Mouse (Mus musculus) midbrain, embryonic 11.5 days (tissue): Measurements from ENCODE around the gene Timm22. TPM values are rescaled to one million over a fixed set of nuclear protein-coding genes. Genes with fewer than 3 reads are reported as not detected.

Source experiments
- ATAC-seq: fragments of 200-750 bp; cut with Nextera tagmentation; 2 replicates; pipeline ENCODE4 v1.8.0; 2017; ENCODE audit warnings: moderate TSS enrichment, moderate library complexity; ENCODE audit not compliant: low FRiP score
- DNase-seq: peaks from one replicate; pipeline ENCODE4 v3.0.0; 2015; ENCODE audit warnings: low spot score; ENCODE audit errors: missing footprints
- H3K27ac ChIP-seq: fragments of 300-500 bp; sonication (generic); 2 replicates; pipeline ENCODE4 v1.5.1; 2014; ENCODE audit warnings: low read depth, low read length
- H3K27me3 ChIP-seq: fragments of 300-500 bp; sonication (generic); 2 replicates; pipeline ENCODE4 v1.6.1; 2014; ENCODE audit warnings: mild to moderate bottlenecking, low read length, moderate library complexity, mixed read lengths; ENCODE audit not compliant: control insufficient read depth, insufficient read depth
- H3K36me3 ChIP-seq: fragments of 300-500 bp; sonication (generic); 2 replicates; pipeline ENCODE4 v1.6.1; 2014; ENCODE audit warnings: mild to moderate bottlenecking, low read length, moderate library complexity, mixed read lengths; ENCODE audit not compliant: control insufficient read depth, insufficient read depth
- H3K4me1 ChIP-seq: fragments of 300-500 bp; sonication (generic); 2 replicates; pipeline ENCODE4 v1.6.1; 2014; ENCODE audit warnings: low read length; ENCODE audit not compliant: control insufficient read depth, insufficient read depth
- H3K4me2 ChIP-seq: fragments of 300-500 bp; sonication (generic); 2 replicates; pipeline ENCODE4 v1.6.1; 2014; ENCODE audit warnings: mild to moderate bottlenecking, moderate library complexity
- H3K4me3 ChIP-seq: fragments of 300-500 bp; sonication (generic); 2 replicates; pipeline ENCODE4 v1.5.1; 2014; ENCODE audit warnings: low read depth, low read length
- H3K9ac ChIP-seq: fragments of 300-500 bp; sonication (generic); 2 replicates; pipeline ENCODE4 v1.6.1; 2014; ENCODE audit warnings: low read length
- H3K9me3 ChIP-seq: fragments of 300-500 bp; sonication (generic); 2 replicates; pipeline ENCODE4 v1.6.1; 2016; ENCODE audit warnings: low read length; ENCODE audit not compliant: control insufficient read depth
- WGBS: fragments of 180-500 bp; shearing (Covaris S2); extraction: QIAGEN DNeasy Blood & Tissue Kit; methylation state at CpG from one replicate; pipeline ENCODE4 v1.1.7; 2014; 5-methylcytosine and 5-hydroxymethylcytosine counted together
- polyA plus RNA-seq: library from polyadenylated mRNA; unstranded; fragments of >200 nt; fragmentation: Nextera tagmentation; extraction: Ambion mirVana; gene quantifications from 2 replicates; pipeline ENCODE4 v1.2.1, GENCODE M21; 2014

Gene Timm22
- polyA plus RNA-seq, 1 experiment from 2014 or later, result 117 TPM

DNA sequence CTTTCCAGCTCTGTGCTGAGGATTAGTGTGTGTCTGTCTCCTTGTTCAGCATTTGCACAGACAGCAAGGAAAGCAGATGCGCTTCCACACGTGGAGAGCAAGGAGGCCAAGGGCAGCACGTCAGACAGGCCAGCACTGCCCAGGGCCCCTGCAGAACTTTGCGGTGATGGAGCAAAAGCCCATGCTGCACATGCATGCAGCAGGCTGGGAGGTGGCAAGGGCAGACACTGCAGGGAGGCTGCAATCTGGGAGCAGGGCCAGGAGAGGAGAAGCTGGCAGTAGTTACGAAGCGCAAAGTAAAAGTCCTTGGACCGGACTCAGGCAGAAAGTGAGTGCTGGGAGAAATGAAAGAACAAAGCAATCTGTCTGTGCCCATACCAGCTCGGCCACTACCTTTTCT lies 11.7 kb downstream of the Timm22 start:
- Histone ChIP-seq H3K27me3 (no peaks in the 10 kb centered on the region), H3K9me3 (no peaks in the 10 kb centered on the region), H3K4me1 (no peaks in the 10 kb centered on the region), H3K27ac (no peak overlapping the region), H3K4me3 (no peak overlapping the region), H3K36me3 (peaks cover 21% of the 10 kb centered on the region), H3K4me2 (no peak overlapping the region), H3K9ac (no peak overlapping the region)
- ATAC-seq, result no peak
- 90% methylated on average over 8 of the region's 8 CpGs for WGBS
- DNase-seq, result no peak

- no peak overlapping the region for H3K4me2 ChIP-seq
- H3K9me3 ChIP-seq, result no peaks in the 10 kb centered on the region
- peaks cover 20% of the 10 kb centered on the region for H3K36me3 ChIP-seq
- no peak overlapping the region for H3K9ac ChIP-seq
- WGBS, result 76% methylated on average over 4 of the region's 4 CpGs
- ATAC-seq (no peak), DNase-seq (no peak)
- H3K4me3 ChIP-seq, result no peak overlapping the region
- no peaks in the 10 kb centered on the region for H3K27me3 ChIP-seq
- H3K4me1 ChIP-seq, result no peaks in the 10 kb centered on the region
- no peak overlapping the region for H3K27ac ChIP-seq
Observed at GRCm38 (mm10) chr11:76419179-76419578, 12.4 kb downstream of the Timm22 start.

GRCm38 (mm10) chr11:76420896-76421295 lies 14.1 kb downstream of the Timm22 start:
- no peak overlapping the region for H3K4me3 ChIP-seq
- 70% methylated on average over 4 of the region's 4 CpGs for WGBS
- H3K36me3 ChIP-seq, result peaks cover 15% of the 10 kb centered on the region
- no peak for ATAC-seq
- no peaks in the 10 kb centered on the region for H3K27me3 ChIP-seq
- H3K9ac ChIP-seq, result no peak overlapping the region
- no peak overlapping the region for H3K27ac ChIP-seq
- H3K9me3 ChIP-seq, result no peaks in the 10 kb centered on the region
- no peaks in the 10 kb centered on the region for H3K4me1 ChIP-seq
- DNase-seq, result no peak
- no peak overlapping the region for H3K4me2 ChIP-seq

GRCm38 (mm10) chr11:76425749-76426148 lies 19.0 kb downstream of the Timm22 start:
- H3K4me3 ChIP-seq, result no peak overlapping the region
- H3K9ac ChIP-seq, result no peak overlapping the region
- 88% methylated on average over 6 of the region's 6 CpGs for WGBS
- H3K27me3 ChIP-seq, result no peaks in the 10 kb centered on the region
- H3K4me2 ChIP-seq, result no peak overlapping the region
- H3K36me3 ChIP-seq, result no peaks in the 10 kb centered on the region
- H3K4me1 ChIP-seq, result no peaks in the 10 kb centered on the region
- H3K9me3 ChIP-seq, result no peaks in the 10 kb centered on the region
- ATAC-seq (no peak), DNase-seq (no peak)
- no peak overlapping the region for H3K27ac ChIP-seq

DNA sequence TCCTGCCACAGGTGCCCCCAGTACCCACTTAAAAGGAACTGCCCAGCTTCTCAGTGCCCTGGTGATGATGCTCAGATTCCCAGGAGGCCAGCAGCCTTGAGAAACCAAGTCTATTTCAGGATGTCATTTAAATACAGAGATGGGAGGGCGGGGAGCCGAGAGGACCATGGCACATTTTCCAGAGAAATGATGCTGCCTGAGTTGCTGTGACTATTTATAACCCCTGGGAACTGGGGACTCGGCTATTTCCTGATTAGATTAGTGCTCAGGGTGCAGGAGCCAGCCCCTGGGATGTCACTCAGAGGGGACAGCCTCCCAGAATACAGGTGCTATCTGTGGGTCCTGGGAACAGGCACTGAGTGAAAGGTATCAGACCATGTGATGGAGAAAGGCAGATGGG lies 21.0 kb downstream of the Timm22 start:
- Histone ChIP-seq H3K27ac (no peak overlapping the region), H3K36me3 (no peaks in the 10 kb centered on the region), H3K4me2 (no peak overlapping the region), H3K9me3 (no peaks in the 10 kb centered on the region), H3K27me3 (no peaks in the 10 kb centered on the region), H3K9ac (no peak overlapping the region), H3K4me3 (no peak overlapping the region), H3K4me1 (no peaks in the 10 kb centered on the region)
- no peak for DNase-seq
- no peak for ATAC-seq
- whole genome bisulfite sequencing, result 84% methylated on average over 3 of the region's 3 CpGs

- H3K27me3 ChIP-seq, result no peaks in the 10 kb centered on the region
- ATAC-seq, result no peak
- WGBS, result 66% methylated on average over 4 of the region's 4 CpGs
- H3K9me3 ChIP-seq, result no peaks in the 10 kb centered on the region
- no peak overlapping the region for H3K27ac ChIP-seq
- no peak for DNase-seq
- no peak overlapping the region for H3K9ac ChIP-seq
- no peak overlapping the region for H3K4me2 ChIP-seq
- H3K4me1 ChIP-seq, result no peaks in the 10 kb centered on the region
- no peaks in the 10 kb centered on the region; the same call in 1 of the 2 replicates for H3K36me3 ChIP-seq
- no peak overlapping the region for H3K4me3 ChIP-seq
Observed at GRCm38 (mm10) chr11:76429046-76429445, 22.3 kb downstream of the Timm22 start.

DNA sequence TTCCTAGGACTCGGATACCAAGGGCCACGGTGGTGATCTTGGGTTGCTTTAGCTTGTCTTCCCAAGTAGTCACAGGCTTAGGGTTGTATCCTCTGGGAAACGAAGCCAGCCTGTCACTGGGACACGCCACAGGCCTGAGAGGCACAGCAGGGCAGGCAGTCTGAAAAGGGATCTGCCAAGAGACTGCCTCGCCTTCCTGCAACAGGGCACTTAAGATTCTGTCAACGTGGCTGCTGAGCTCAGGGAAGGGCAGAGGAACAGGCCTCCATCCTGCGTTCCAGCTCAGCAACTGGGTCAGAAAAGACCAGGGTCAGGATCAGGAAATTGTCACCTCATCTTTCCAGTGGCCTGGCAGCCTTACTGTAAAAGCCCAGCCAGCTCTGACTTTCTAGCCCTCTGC lies 22.8 kb downstream of the Timm22 start:
- no peaks in the 10 kb centered on the region for H3K9me3 ChIP-seq
- 55% methylated on average over 7 of the region's 7 CpGs for WGBS
- H3K4me2 ChIP-seq, result no peak overlapping the region
- DNase-seq (no peak), ATAC-seq (no peak)
- H3K4me1 ChIP-seq, result no peaks in the 10 kb centered on the region
- no peaks in the 10 kb centered on the region; the same call in 1 of the 2 replicates for H3K36me3 ChIP-seq
- no peak overlapping the region for H3K27ac ChIP-seq
- H3K27me3 ChIP-seq, result no peaks in the 10 kb centered on the region
- H3K4me3 ChIP-seq, result no peak overlapping the region
- no peak overlapping the region for H3K9ac ChIP-seq

DNA sequence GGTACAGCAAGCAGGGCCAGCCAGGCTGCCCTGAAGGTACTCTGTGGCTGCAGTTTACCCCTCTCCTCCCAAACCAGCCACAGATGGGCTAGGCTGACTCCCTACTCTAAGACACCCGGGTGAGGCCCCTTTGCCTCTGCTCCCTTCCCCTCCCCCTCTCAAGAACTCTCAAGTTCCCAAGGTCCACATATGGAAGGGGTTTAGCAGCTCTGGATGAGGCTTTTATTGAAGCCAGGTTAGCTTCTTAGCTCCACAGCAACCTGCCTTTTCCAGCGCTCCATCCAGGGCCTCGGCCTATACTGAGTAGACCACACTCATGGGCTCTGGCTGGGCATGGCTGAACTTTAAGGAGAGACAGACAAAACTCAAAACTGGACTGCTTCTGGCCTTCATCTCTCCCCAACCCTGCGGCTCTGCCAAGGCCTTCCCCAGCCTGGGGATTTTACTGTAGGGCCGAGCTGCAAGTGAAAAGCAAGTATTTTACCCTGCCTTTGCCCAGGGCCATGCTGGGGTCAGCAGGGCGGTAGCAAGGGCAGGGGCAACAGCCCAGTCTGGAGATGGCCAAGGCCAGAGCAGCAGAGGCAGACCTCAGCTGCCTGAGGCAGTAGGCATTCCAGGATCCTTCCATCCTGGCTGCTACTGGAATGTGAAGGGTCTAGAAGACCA lies 23.3 kb downstream of the Timm22 start:
- no peak overlapping the region for H3K4me2 ChIP-seq
- H3K9ac ChIP-seq, result no peak overlapping the region
- H3K27me3 ChIP-seq, result no peaks in the 10 kb centered on the region
- no peaks in the 10 kb centered on the region; the same call in 1 of the 2 replicates for H3K36me3 ChIP-seq
- ATAC-seq, result no peak
- no peak for DNase-seq
- no peaks in the 10 kb centered on the region for H3K4me1 ChIP-seq
- H3K9me3 ChIP-seq, result no peaks in the 10 kb centered on the region
- H3K4me3 ChIP-seq, result no peak overlapping the region
- no peak overlapping the region for H3K27ac ChIP-seq
- whole genome bisulfite sequencing, result 73% methylated on average over 6 of the region's 6 CpGs

DNA sequence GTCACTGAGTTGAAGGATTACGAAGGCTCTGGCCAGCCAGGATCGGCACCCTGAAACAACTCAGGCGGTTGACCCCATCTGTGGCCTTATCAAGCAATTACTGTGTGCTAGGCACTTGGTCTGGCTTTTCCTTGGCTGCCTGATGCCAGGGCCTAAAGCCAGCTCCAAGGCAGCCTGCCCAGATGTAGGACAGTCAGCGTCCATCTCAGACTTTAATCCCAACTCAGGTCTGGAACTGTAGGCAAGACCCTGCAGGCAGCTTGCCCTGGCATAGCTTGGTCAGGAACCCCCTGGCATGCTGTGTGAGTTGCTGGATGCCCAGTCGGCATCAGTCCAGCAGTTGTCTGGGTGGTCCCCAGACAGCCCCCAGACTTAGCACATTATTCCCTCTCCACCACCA lies 29.3 kb downstream of the Timm22 start:
- peaks cover 8% of the 10 kb centered on the region for H3K27me3 ChIP-seq
- no peak for DNase-seq
- no peaks in the 10 kb centered on the region; the same call in 1 of the 2 replicates for H3K36me3 ChIP-seq
- no peaks in the 10 kb centered on the region for H3K9me3 ChIP-seq
- WGBS, result 86% methylated on average over 5 of the region's 5 CpGs
- H3K9ac ChIP-seq, result no peak overlapping the region
- no peak for ATAC-seq
- no peak overlapping the region for H3K4me3 ChIP-seq
- H3K4me2 ChIP-seq, result no peak overlapping the region
- H3K4me1 ChIP-seq, result peaks cover 20% of the 10 kb centered on the region
- H3K27ac ChIP-seq, result no peak overlapping the region
